Mouse (Mus musculus) MEL (cell line): Measurements from ENCODE around the gene Rab33a. TPM values are rescaled to one million over a fixed set of nuclear protein-coding genes. Genes with fewer than 3 reads are reported as not detected.

Experiments used
- DNase-seq: peaks from one replicate; pipeline ENCODE4 v3.0.0; 2011; ENCODE audit warnings: low read depth, low spot score
- H3K27ac ChIP-seq: 2 replicates; pipeline ENCODE4 v1.5.1; 2012; ENCODE audit warnings: low read depth, mild to moderate bottlenecking, control low read depth, low read length, moderate library complexity; ENCODE audit not compliant: control insufficient read depth
- H3K27me3 ChIP-seq, 2 experiments: fragments of 150-350 bp in 1 of 2; sonication (generic) in 1 of 2; 2 replicates each; pipeline ENCODE4 v1.6.1; 2012; ENCODE audit warnings: low read length in 2 of 2, mild to moderate bottlenecking in 2 of 2, improper control_type of control experiment in 1 of 2, moderate library complexity in 1 of 2; ENCODE audit not compliant: insufficient read depth in 2 of 2, control insufficient read depth in 1 of 2
- H3K36me3 ChIP-seq, 2 experiments: 2 replicates each; pipeline ENCODE4 v1.6.1; 2012 to 2014; ENCODE audit warnings: low read length in 2 of 2, improper control_type of control experiment in 1 of 2, inconsistent platforms in 1 of 2, mild to moderate bottlenecking in 1 of 2; ENCODE audit not compliant: insufficient read depth in 2 of 2, control insufficient read depth in 1 of 2
- H3K4me1 ChIP-seq, 2 experiments: fragments of 150-350 bp in 1 of 2; sonication (generic) in 1 of 2; 2 replicates each; pipeline ENCODE4 v1.6.1; 2012; ENCODE audit warnings: low read length in 2 of 2, improper control_type of control experiment in 1 of 2, mild to moderate bottlenecking in 1 of 2; ENCODE audit not compliant: insufficient read depth in 2 of 2, control insufficient read depth in 1 of 2
- H3K4me3 ChIP-seq, 2 experiments: fragments of 150-350 bp in 1 of 2; sonication (generic) in 1 of 2; 2 replicates each; pipeline ENCODE4 v1.5.1; 2012; ENCODE audit warnings: low read depth in 2 of 2, low read length in 2 of 2, mild to moderate bottlenecking in 2 of 2, moderate library complexity in 2 of 2, control low read depth in 1 of 2, improper control_type of control experiment in 1 of 2; ENCODE audit not compliant: control insufficient read depth in 1 of 2, insufficient read depth in 1 of 2
- H3K79me2 ChIP-seq: 2 replicates; pipeline ENCODE4 v1.6.1; 2012; ENCODE audit warnings: mild to moderate bottlenecking, low read length, moderate library complexity; ENCODE audit not compliant: control insufficient read depth, poor library complexity, insufficient read depth
- H3K9ac ChIP-seq: 2 replicates; pipeline ENCODE4 v1.6.1; 2012; ENCODE audit warnings: low read depth, mild to moderate bottlenecking, control low read depth, low read length, moderate library complexity; ENCODE audit not compliant: control insufficient read depth, poor library complexity, severe bottlenecking
- H3K9me3 ChIP-seq: fragments of 150-350 bp; sonication (generic); replicated peaks from 2 replicates; pipeline ENCODE4 v1.6.1; 2012; ENCODE audit warnings: mild to moderate bottlenecking, low read length, improper control_type of control experiment, moderate library complexity; ENCODE audit not compliant: insufficient read depth
- BHLHE40 ChIP-seq: IDR thresholded peaks from 2 replicates; pipeline ENCODE4 v1.6.1; 2012; ENCODE audit warnings: low read depth, mild to moderate bottlenecking, inconsistent platforms, low read length, improper control_type of control experiment, borderline replicate concordance
- CHD2 ChIP-seq: IDR thresholded peaks from 2 replicates; pipeline ENCODE4 v1.6.1; 2011; ENCODE audit warnings: low read length, improper control_type of control experiment
- E2F4 ChIP-seq: IDR thresholded peaks from 2 replicates; pipeline ENCODE4 v1.6.1; 2011; ENCODE audit warnings: low read depth, low read length, improper control_type of control experiment, borderline replicate concordance
- EP300 ChIP-seq, 2 experiments: IDR thresholded peaks; 2 replicates each; pipeline ENCODE4 v1.6.1; 2011; ENCODE audit warnings: improper control_type of control experiment in 2 of 2, low read length in 2 of 2, low read depth in 1 of 2, mild to moderate bottlenecking in 1 of 2
- ETS1 ChIP-seq: IDR thresholded peaks from 2 replicates; pipeline ENCODE4 v1.6.1; 2012; ENCODE audit warnings: low read depth, mild to moderate bottlenecking, inconsistent platforms, low read length, improper control_type of control experiment, moderate library complexity
- GABPA ChIP-seq: IDR thresholded peaks from 2 replicates; pipeline ENCODE4 v1.6.1; 2012; ENCODE audit warnings: low read depth, mild to moderate bottlenecking, inconsistent platforms, low read length, improper control_type of control experiment, moderate library complexity
- MAFK ChIP-seq: IDR thresholded peaks from 2 replicates; pipeline ENCODE4 v1.6.1; 2011; ENCODE audit warnings: low read depth, mild to moderate bottlenecking, low read length, improper control_type of control experiment, borderline replicate concordance
- MAX ChIP-seq: IDR thresholded peaks from 2 replicates; pipeline ENCODE4 v1.6.1; 2011; ENCODE audit warnings: low read length, improper control_type of control experiment
- MAZ ChIP-seq: IDR thresholded peaks from 2 replicates; pipeline ENCODE4 v1.6.1; 2012; ENCODE audit warnings: low read depth, mild to moderate bottlenecking, inconsistent platforms, low read length, improper control_type of control experiment
- MEF2A ChIP-seq: IDR thresholded peaks from 2 replicates; pipeline ENCODE4 v1.6.1; 2014; ENCODE audit warnings: low read depth, mild to moderate bottlenecking, inconsistent platforms, low read length, improper control_type of control experiment; ENCODE audit not compliant: poor library complexity, insufficient replicate concordance, severe bottlenecking; ENCODE audit errors: extremely low read depth
- MXI1 ChIP-seq: IDR thresholded peaks from 2 replicates; pipeline ENCODE4 v1.6.1; 2011; ENCODE audit warnings: mild to moderate bottlenecking, low read depth, low read length, improper control_type of control experiment
- MYB ChIP-seq: IDR thresholded peaks from 2 replicates; pipeline ENCODE4 v1.6.1; 2011; ENCODE audit warnings: mild to moderate bottlenecking, low read depth, low read length, improper control_type of control experiment
- MYC ChIP-seq: IDR thresholded peaks from 2 replicates; pipeline ENCODE4 v1.6.1; 2011; ENCODE audit warnings: low read depth, mild to moderate bottlenecking, low read length, improper control_type of control experiment, moderate library complexity
- NELFE ChIP-seq: IDR thresholded peaks from 2 replicates; pipeline ENCODE4 v1.6.1; 2011; ENCODE audit warnings: low read depth, low read length, improper control_type of control experiment
- NRF1 ChIP-seq: IDR thresholded peaks from 2 replicates; pipeline ENCODE4 v1.6.1; 2014; ENCODE audit warnings: low read depth, mild to moderate bottlenecking, inconsistent platforms, low read length, improper control_type of control experiment, moderate library complexity; ENCODE audit not compliant: poor library complexity, insufficient read depth, severe bottlenecking
- POLR2A ChIP-seq, 2 experiments: IDR thresholded peaks; 2 replicates each; pipeline ENCODE4 v1.6.1; 2011 to 2012; ENCODE audit warnings: low read length in 2 of 2, mild to moderate bottlenecking in 2 of 2, control low read depth in 1 of 2, improper control_type of control experiment in 1 of 2, low read depth in 1 of 2, moderate library complexity in 1 of 2; ENCODE audit not compliant: control insufficient read depth in 1 of 2, insufficient read depth in 1 of 2, poor library complexity in 1 of 2
- POLR2AphosphoS2 ChIP-seq: IDR thresholded peaks from 2 replicates; pipeline ENCODE4 v1.6.1; 2011; ENCODE audit warnings: low read length, improper control_type of control experiment
- RAD21 ChIP-seq: IDR thresholded peaks from 2 replicates; pipeline ENCODE4 v1.6.1; 2011; ENCODE audit warnings: mild to moderate bottlenecking, low read depth, low read length, improper control_type of control experiment
- RCOR1 ChIP-seq: IDR thresholded peaks from 2 replicates; pipeline ENCODE4 v1.6.1; 2012; ENCODE audit warnings: low read depth, mild to moderate bottlenecking, inconsistent platforms, low read length, improper control_type of control experiment
- SIN3A ChIP-seq: IDR thresholded peaks from 2 replicates; pipeline ENCODE4 v1.6.1; 2012; ENCODE audit warnings: low read length, improper control_type of control experiment, inconsistent platforms
- TBP ChIP-seq: IDR thresholded peaks from 2 replicates; pipeline ENCODE4 v1.8.0; 2011; ENCODE audit warnings: low read depth, low read length, improper control_type of control experiment
- TCF12 ChIP-seq: IDR thresholded peaks from 2 replicates; pipeline ENCODE4 v1.6.1; 2014; ENCODE audit warnings: low read depth, mild to moderate bottlenecking, inconsistent platforms, low read length, improper control_type of control experiment, moderate library complexity
- UBTF ChIP-seq: IDR thresholded peaks from 2 replicates; pipeline ENCODE4 v1.6.1; 2012; ENCODE audit warnings: low read depth, mild to moderate bottlenecking, inconsistent platforms, low read length, improper control_type of control experiment, moderate library complexity, borderline replicate concordance; ENCODE audit not compliant: insufficient read depth
- USF1 ChIP-seq: IDR thresholded peaks from 2 replicates; pipeline ENCODE4 v1.6.1; 2014; ENCODE audit warnings: low read depth, mild to moderate bottlenecking, inconsistent platforms, low read length, improper control_type of control experiment, moderate library complexity
- ZKSCAN1 ChIP-seq: IDR thresholded peaks from 2 replicates; pipeline ENCODE4 v1.6.1; 2012; ENCODE audit warnings: low read depth, mild to moderate bottlenecking, inconsistent platforms, low read length, improper control_type of control experiment, moderate library complexity
- ZNF384 ChIP-seq: IDR thresholded peaks from 2 replicates; pipeline ENCODE4 v1.6.1; 2012; ENCODE audit warnings: low read depth, mild to moderate bottlenecking, inconsistent platforms, low read length, improper control_type of control experiment
- polyA plus RNA-seq, 2 experiments: library from polyadenylated mRNA; stranded (reverse) in 1 of 2; unstranded in 1 of 2; fragments of >175 nt in 1 of 2; fragments of >200 nt in 1 of 2; gene quantifications; 2 replicates each; pipeline versions ENCODE4 v1.2.1 to v1.2.4; 2012; ENCODE audit warnings: low replicate concordance in 2 of 2, low read depth in 1 of 2; ENCODE audit not compliant: insufficient read length in 2 of 2, insufficient read depth in 1 of 2, missing spikeins in 1 of 2
- total RNA-seq: library from RNA; depleted of rRNA; stranded (reverse); fragments of 300-350 nt; gene quantifications from 2 replicates; pipeline ENCODE4 v1.2.3, GENCODE M21; 2012

Gene Rab33a
- total and polyA plus RNA-seq, 3 experiments: 0.46 TPM; not detected in 2

DNA sequence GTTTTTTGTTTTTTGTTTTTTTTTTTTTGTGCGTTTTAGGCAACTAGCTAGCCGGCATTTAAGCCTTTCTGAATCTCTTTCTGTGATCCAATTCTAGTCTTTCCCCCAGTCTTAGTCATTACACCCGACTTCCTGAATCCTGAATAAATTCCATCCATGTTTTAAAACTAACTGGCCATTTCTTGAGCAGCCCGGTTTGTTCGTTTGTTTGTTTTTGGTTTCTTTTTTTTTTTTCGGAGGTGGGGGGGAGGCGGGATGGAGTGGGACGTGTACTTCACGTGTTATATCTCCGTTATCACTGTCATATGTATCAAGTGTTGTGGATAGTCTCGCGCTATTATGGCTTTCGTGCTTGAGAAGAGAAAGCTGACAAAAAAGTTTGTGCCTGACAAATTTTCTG is 5.3 kb upstream of the Rab33a start:
- DNase-seq: peak; percentile 82
- Histone ChIP-seq H3K79me2 (peaks cover 16% of the 10 kb centered on the region), H3K36me3 (peaks cover 0 to 10% of the 10 kb centered on the region in 2 experiments; a peak in 1 of 4 replicates), H3K27me3 (no peaks in the 10 kb centered on the region), H3K27ac (peak overlapping the region; percentile 90), H3K4me1 (peaks cover 5 to 6% of the 10 kb centered on the region in 2 experiments; a peak in 3 of 4 replicates), H3K4me3 (peak overlapping the region; percentile 73 to 79), H3K9ac (peak overlapping the region; percentile 73), H3K9me3 (no peaks in the 10 kb centered on the region)
- TF ChIP-seq RCOR1 (peak; percentile 19; the same call in 1 of the 2 replicates), MAZ (peak; percentile 86), TCF12 (0 out of 2 replicates have a peak, but pooled peaks have one; percentile 10), MYC (peak; percentile 83), POLR2A (IDR thresholded peaks at IDR 0.05; ENCODE audit: control insufficient read depth in 1 of 2, insufficient read depth in 1 of 2, low read depth in 1 of 2, low read length in 2 of 2, poor library complexity in 1 of 2) (no peak; a peak in 1 of 4 replicates), CHD2 (peak; percentile 81), NELFE (peak; percentile 35), ZNF384 (peak; percentile 91), UBTF (no peak), BHLHE40 (peak; percentile 91), MAX (peak; percentile 84), ETS1 (peak; percentile 65), MAFK (0 out of 2 replicates have a peak, but pooled peaks have one; percentile 7), USF1 (peak; percentile 65), MXI1 (peak; percentile 91), POLR2AphosphoS2 (no peak), ZKSCAN1 (no peak), E2F4 (0 out of 2 replicates have a peak, but pooled peaks have one; percentile 40), SIN3A (peak; percentile 91)

DNA sequence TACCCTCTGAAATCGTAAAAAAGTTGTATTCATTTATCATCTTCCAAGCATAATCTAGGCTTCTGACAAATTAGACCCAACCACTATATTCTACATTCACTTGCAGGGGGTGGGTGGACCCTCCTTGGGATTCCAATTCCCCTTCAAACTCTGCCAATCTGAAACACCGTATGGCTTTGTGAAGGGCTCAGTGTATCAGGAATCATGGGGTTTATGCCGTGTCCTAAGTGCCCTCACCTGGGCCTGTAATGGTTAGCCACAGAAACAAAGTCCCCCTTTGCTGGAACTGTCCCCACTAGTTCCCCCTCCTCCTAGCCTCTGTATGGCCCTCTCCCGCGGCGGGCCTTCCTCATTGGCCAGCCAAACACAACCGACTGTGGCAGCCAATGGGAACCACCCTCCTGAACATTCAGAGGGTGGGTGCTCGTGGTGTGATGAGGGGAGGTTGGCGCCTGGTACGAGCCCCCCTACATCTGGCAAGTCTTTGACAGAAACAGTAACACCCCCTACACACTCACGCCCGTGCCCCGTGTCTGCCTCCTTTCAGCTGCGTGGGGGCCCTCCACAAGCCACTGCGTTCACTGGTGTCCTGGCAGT is 776 bp upstream of the Rab33a start:
- H3K27ac ChIP-seq: no peak overlapping the region

More for the DNA sequence above, 776 bp upstream of the Rab33a start:
- DNase-seq: no peak
- H3K9me3 ChIP-seq: no peaks in the 10 kb centered on the region
- no peaks in the 10 kb centered on the region for H3K27me3 ChIP-seq
- H3K4me3 ChIP-seq: no peak overlapping the region
- TF ChIP-seq RCOR1 (no peak), MYB (no peak), MXI1 (no peak), MEF2A (no peak), RAD21 (no peak), MAFK (no peak), TCF12 (no peak), NRF1 (no peak), GABPA (no peak), TBP (no peak), POLR2A (IDR thresholded peaks at IDR 0.05; ENCODE audit: control insufficient read depth in 1 of 2, insufficient read depth in 1 of 2, low read depth in 1 of 2, low read length in 2 of 2, poor library complexity in 1 of 2) (no peak), EP300 (IDR thresholded peaks at IDR 0.05; ENCODE audit: low read depth in 1 of 2, low read length in 2 of 2) (no peak)
- H3K79me2 ChIP-seq: no peaks in the 10 kb centered on the region
- H3K36me3 ChIP-seq: peaks cover 0 to 7% of the 10 kb centered on the region in 2 experiments; a peak in 1 of 4 replicates
- H3K9ac ChIP-seq: no peak overlapping the region
- peaks cover 5 to 6% of the 10 kb centered on the region in 2 experiments; a peak in 3 of 4 replicates for H3K4me1 ChIP-seq
